Mouse (Mus musculus): Measurements from ENCODE around the gene Gm37240.

GRCm38 (mm10) chr3:85571276-85571675 lies 316.0 kb downstream of the Gm37240 start:
- TF ChIP-seq CTCF (IDR thresholded peaks at IDR 0.05; ENCODE audit: low read depth, low read length) (no peak), POLR2A (IDR thresholded peaks at IDR 0.05; ENCODE audit: borderline replicate concordance, low read depth, low read length) (no peak)

Data from bone marrow macrophage, adult 2 months (primary cell).